Mouse (Mus musculus) heart, postnatal 0 days (tissue): ENCODE measurements around the gene Il12rb1. TPM values are rescaled to one million over a fixed set of nuclear protein-coding genes. Genes with fewer than 3 reads are reported as not detected.

Experiments
- ATAC-seq: fragments of 200-750 bp; cut with Nextera tagmentation; 2 replicates; pipeline ENCODE4 v1.8.0; 2017; ENCODE audit warnings: low read depth, moderate number of reproducible peaks, moderate library complexity; ENCODE audit not compliant: insufficient read depth
- DNase-seq: peaks from one replicate; pipeline ENCODE4 v3.0.0-alpha.2; 2016; ENCODE audit warnings: low spot score
- H3K27ac ChIP-seq: fragments of 300-500 bp; sonication (generic); 2 replicates; pipeline ENCODE4 v1.5.1; 2014; ENCODE audit warnings: low read depth, mild to moderate bottlenecking
- H3K27me3 ChIP-seq: fragments of 300-500 bp; sonication (generic); 2 replicates; pipeline ENCODE4 v1.6.1; 2014; ENCODE audit warnings: low read length, mixed read lengths; ENCODE audit not compliant: control insufficient read depth, insufficient read depth
- H3K36me3 ChIP-seq: fragments of 300-500 bp; sonication (generic); replicated peaks from 2 replicates; pipeline ENCODE4 v1.6.1; 2014; ENCODE audit warnings: low read length, mixed read lengths; ENCODE audit not compliant: control insufficient read depth, insufficient read depth
- H3K4me1 ChIP-seq: fragments of 300-500 bp; sonication (generic); 2 replicates; pipeline ENCODE4 v1.6.1; 2014; ENCODE audit warnings: antibody characterized with exemption; ENCODE audit not compliant: control insufficient read depth, insufficient read depth
- H3K4me2 ChIP-seq: fragments of 300-500 bp; sonication (generic); 2 replicates; pipeline ENCODE4 v1.6.1; 2014; ENCODE audit warnings: low read depth, mild to moderate bottlenecking, low read length, moderate library complexity
- H3K4me3 ChIP-seq: fragments of 300-500 bp; sonication (generic); 2 replicates; pipeline ENCODE4 v1.5.1; 2014; ENCODE audit warnings: low read depth, low read length
- H3K9ac ChIP-seq: fragments of 300-500 bp; sonication (generic); replicated peaks from 2 replicates; pipeline ENCODE4 v1.6.1; 2014; ENCODE audit warnings: low read depth, low read length, mixed read lengths
- H3K9me3 ChIP-seq: fragments of 300-500 bp; sonication (generic); replicated peaks from 2 replicates; pipeline ENCODE4 v1.6.1; 2016; ENCODE audit warnings: low read length; ENCODE audit not compliant: control insufficient read depth
- CTCF ChIP-seq: IDR thresholded peaks from 2 replicates; pipeline ENCODE4 v1.5.1; 2016; ENCODE audit warnings: antibody characterized with exemption, control low read depth, low read depth
- EP300 ChIP-seq: IDR thresholded peaks from 2 replicates; pipeline ENCODE4 v1.6.1; 2016; ENCODE audit warnings: antibody characterized with exemption, low read depth
- WGBS: fragments of 180-500 bp; shearing (Covaris S2); extraction: QIAGEN DNeasy Blood & Tissue Kit; methylation state at CpG from one replicate; pipeline ENCODE4 v1.1.7; 2014; 5-methylcytosine and 5-hydroxymethylcytosine counted together
- polyA plus RNA-seq: library from polyadenylated mRNA; unstranded; fragments of >200 nt; fragmentation: Nextera tagmentation; extraction: Ambion mirVana; gene quantifications from 2 replicates; pipeline ENCODE4 v1.2.1, GENCODE M21; 2015
- total RNA-seq: library from RNA; depleted of rRNA; stranded (reverse); fragments of >200 nt; gene quantifications from 2 replicates; pipeline ENCODE4 v1.2.3, GENCODE M21; 2014; ENCODE audit warnings: low replicate concordance

Il12rb1 gene
- total and polyA plus RNA-seq, 2 experiments from 2014 or later = not detected

DNA sequence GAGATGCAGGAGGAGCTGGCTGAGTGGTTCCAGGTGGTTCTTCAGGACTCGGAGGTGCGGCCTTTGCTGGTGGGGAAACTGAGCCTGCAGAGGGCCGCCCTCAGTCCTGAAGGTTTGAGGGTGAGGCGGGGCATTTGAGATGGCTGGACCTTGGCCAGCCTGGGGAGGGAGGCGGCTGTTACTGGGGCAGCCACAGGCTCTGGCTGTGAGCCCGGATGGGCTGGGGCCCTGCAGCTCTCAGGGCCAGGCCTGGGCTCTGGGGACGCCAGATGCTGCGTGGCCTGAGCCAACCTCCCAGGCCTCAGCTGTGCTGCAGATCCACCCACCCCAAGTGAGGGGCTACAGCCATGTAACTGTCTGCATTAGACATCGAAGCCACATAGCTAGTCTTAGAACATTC lies 34.4 kb upstream of the Il12rb1 start:
- ATAC-seq = peak; percentile 28; the same call in 1 of the 2 replicates
- H3K9ac ChIP-seq = peak overlapping the region; percentile 21; the same call in 1 of the 2 replicates
- H3K27me3 ChIP-seq = no peaks in the 10 kb centered on the region
- peaks cover 26% of the 10 kb centered on the region for H3K4me1 ChIP-seq
- no peak overlapping the region for H3K4me3 ChIP-seq
- 24% methylated on average over 9 of the region's 9 CpGs for WGBS
- TF ChIP-seq EP300 = no peak; the same call in 1 of the 2 replicates
- TF ChIP-seq CTCF = no peak
- no peak overlapping the region for H3K4me2 ChIP-seq
- H3K36me3 ChIP-seq = peaks cover 22% of the 10 kb centered on the region
- peak; percentile 85 for DNase-seq
- H3K9me3 ChIP-seq = no peaks in the 10 kb centered on the region
- H3K27ac ChIP-seq = peak overlapping the region; percentile 46; the same call in 1 of the 2 replicates

DNA sequence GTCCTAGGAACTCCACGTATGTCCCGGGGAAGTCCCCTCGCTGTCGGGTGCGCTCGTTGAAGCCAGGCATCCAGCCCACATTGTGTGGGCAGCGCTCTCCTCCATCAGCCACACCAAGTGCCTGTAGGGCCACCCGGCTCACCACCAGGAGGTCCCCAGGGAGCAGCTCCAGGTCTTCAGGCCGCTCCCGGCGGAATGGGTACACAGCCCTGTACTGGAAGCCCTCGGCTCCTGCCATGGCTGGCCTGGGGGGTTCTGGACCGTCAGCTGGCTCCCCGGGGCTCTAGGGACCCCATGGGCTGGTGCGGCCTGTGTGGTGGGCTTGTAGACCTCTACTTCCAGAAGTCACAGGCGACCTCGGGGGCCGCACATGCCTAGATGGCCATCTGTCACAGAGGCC lies 33.5 kb upstream of the Il12rb1 start:
- no peaks in the 10 kb centered on the region for H3K9me3 ChIP-seq
- H3K4me2 ChIP-seq = peak overlapping the region; percentile 100; the same call in 1 of the 2 replicates
- peaks cover 19% of the 10 kb centered on the region for H3K36me3 ChIP-seq
- TF ChIP-seq EP300 (no peak), CTCF (no peak)
- no peaks in the 10 kb centered on the region for H3K27me3 ChIP-seq
- DNase-seq (no peak), ATAC-seq (no peak)
- H3K4me3 ChIP-seq = no peak overlapping the region
- H3K4me1 ChIP-seq = peaks cover 26% of the 10 kb centered on the region
- H3K9ac ChIP-seq = peak overlapping the region; percentile 95
- WGBS = 92% methylated on average over 18 of the region's 18 CpGs
- H3K27ac ChIP-seq = no peak overlapping the region

DNA sequence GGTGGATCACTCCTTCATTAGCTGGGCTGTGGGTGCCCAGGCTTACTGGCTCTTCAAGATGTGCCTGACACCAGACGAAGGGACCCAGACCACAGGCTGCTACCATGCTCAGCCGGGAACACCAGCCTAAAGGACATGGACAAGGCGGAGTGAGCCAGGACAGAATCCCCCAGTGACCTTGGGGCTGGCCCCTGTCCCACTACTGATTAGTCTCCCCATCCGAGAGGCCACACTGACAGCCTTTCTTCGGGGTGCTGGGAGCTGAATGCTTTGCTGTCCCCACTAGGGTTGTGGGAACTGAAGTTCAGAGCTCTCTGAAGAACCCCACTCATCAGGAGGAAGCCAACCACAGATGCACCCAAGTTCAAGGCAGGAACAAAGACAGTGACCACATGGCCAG lies 33.0 kb upstream of the Il12rb1 start:
- no peak for DNase-seq

GRCm38 (mm10) chr8:70775851-70776495 lies 32.3 kb upstream of the Il12rb1 start:
- ATAC-seq (0 out of 2 replicates have a peak, but pooled peaks have one; percentile 0), DNase-seq (no peak)

More for the DNA sequence above, 33.0 kb upstream of the Il12rb1 start:
- Histone ChIP-seq H3K9ac (peak overlapping the region; percentile 95), H3K9me3 (no peaks in the 10 kb centered on the region), H3K27ac (no peak overlapping the region), H3K4me3 (peak overlapping the region; percentile 86; the same call in 1 of the 2 replicates), H3K27me3 (no peaks in the 10 kb centered on the region), H3K4me2 (peak overlapping the region; percentile 100), H3K36me3 (peaks cover 17% of the 10 kb centered on the region), H3K4me1 (peaks cover 26% of the 10 kb centered on the region)
- no peak for TF ChIP-seq EP300
- no peak for TF ChIP-seq CTCF
- ATAC-seq = no peak
- WGBS = 73% methylated on average over 5 of the region's 5 CpGs

GRCm38 (mm10) chr8:70776496-70777444 lies 31.5 kb upstream of the Il12rb1 start, which contains the start of gene Pik3r2:
Pik3r2 (minus strand) TSS chr8:70776713.
- TF ChIP-seq CTCF (0 out of 2 replicates have a peak, but pooled peaks have one; percentile 16), EP300 (peak; percentile 91)
- Histone ChIP-seq H3K36me3 (peaks cover 15% of the 10 kb centered on the region), H3K4me1 (peaks cover 26% of the 10 kb centered on the region), H3K9ac (peak within 1 kb of the TSS; percentile 95), H3K27ac (peak within 1 kb of the TSS; percentile 98), H3K9me3 (no peaks in the 10 kb centered on the region), H3K4me2 (peak within 1 kb of the TSS; percentile 100), H3K4me3 (peak within 1 kb of the TSS; percentile 86), H3K27me3 (no peaks in the 10 kb centered on the region)
- ATAC-seq (peak; percentile 92), DNase-seq (peak; percentile 98)
- WGBS = under 1% methylated on average over 90 of the region's 94 CpGs

More at GRCm38 (mm10) chr8:70775851-70776495, 32.3 kb upstream of the Il12rb1 start:
- peak overlapping the region; percentile 98 for H3K27ac ChIP-seq
- H3K9me3 ChIP-seq = no peaks in the 10 kb centered on the region
- 2% methylated on average over 34 of the region's 34 CpGs for WGBS
- H3K9ac ChIP-seq = peak overlapping the region; percentile 95
- H3K4me2 ChIP-seq = peak overlapping the region; percentile 100
- H3K4me1 ChIP-seq = peaks cover 26% of the 10 kb centered on the region
- H3K27me3 ChIP-seq = no peaks in the 10 kb centered on the region
- H3K4me3 ChIP-seq = peak overlapping the region; percentile 86
- peaks cover 17% of the 10 kb centered on the region for H3K36me3 ChIP-seq
- TF ChIP-seq EP300 = no peak
- TF ChIP-seq CTCF = no peak
